Mouse (Mus musculus): ENCODE measurements around the gene Gpsm2.

- TF ChIP-seq CTCF (conservative IDR thresholded peaks at IDR 0.05 in 1 of 2, IDR thresholded peaks at IDR 0.05 in 1 of 2; ENCODE audit: low read depth in 2 of 2, low read length in 2 of 2) (no peak), POLR2A (IDR thresholded peaks at IDR 0.05; ENCODE audit: low read depth, low read length) (no peak)
Measured at GRCm38 (mm10) chr3:108719761-108720160, 2.3 kb downstream of the Gpsm2 start.
